Mouse (Mus musculus) left cerebral cortex, postnatal 10 days (tissue): ENCODE results near the gene Lipa. TPM values are rescaled to one million over a fixed set of nuclear protein-coding genes. Genes with fewer than 3 reads are reported as not detected.
A peak's percentile ranks its signal among the peaks of the same experiment; 100 is the strongest.

Source experiments
- DNase-seq, 2 experiments: peaks; one replicate each; pipeline ENCODE4 v3.0.0; 2021 to 2022; ENCODE audit warnings: low spot score in 2 of 2, mixed read lengths in 1 of 2; ENCODE audit errors: extremely low spot score in 1 of 2
- intact Hi-C: fragments of 180-260 bp; cut with DNase I; formaldehyde crosslinking; loops from one replicate; pipeline ENCODE4 v1.15.1; 2025
- total RNA-seq, 2 experiments: library from RNA; stranded (reverse); gene quantifications; 2 replicates each; pipeline ENCODE4 v1.2.3; 2021

Gene Lipa
- total RNA-seq: 10 to 100 TPM; 13.5 to 13.9 TPM

- DNase-seq: peak; percentile 90 to 97
- intact Hi-C loops: no loop called here
Measured at GRCm38 (mm10) chr19:34526941-34527682, at the start of gene Lipa. Lipa (minus strand) TSS chr19:34527474.

- intact Hi-C loops: no loop called here
- no peak for DNase-seq
Measured at GRCm38 (mm10) chr19:34573650-34574049, 46.4 kb upstream of the Lipa start.

- no peak for DNase-seq
- intact Hi-C loops: no loop called here
Measured at GRCm38 (mm10) chr19:34571080-34571479, 43.8 kb upstream of the Lipa start.

GRCm38 (mm10) chr19:34569896-34570476 is 42.7 kb upstream of the Lipa start:
- no peak for DNase-seq
- intact Hi-C loops: no loop called here

- no peak for DNase-seq
- intact Hi-C loops: no loop called here
Measured at GRCm38 (mm10) chr19:34568988-34569895, 42.0 kb upstream of the Lipa start.

- intact Hi-C loops: no loop called here
- no peak for DNase-seq
Measured at GRCm38 (mm10) chr19:34566178-34566784, 39.0 kb upstream of the Lipa start.

GRCm38 (mm10) chr19:34562556-34562955 is 35.3 kb upstream of the Lipa start:
- DNase-seq: no peak
- intact Hi-C loops: no loop called here

- no peak for DNase-seq
- intact Hi-C loops: no loop called here
Measured at GRCm38 (mm10) chr19:34556621-34557020, 29.3 kb upstream of the Lipa start.

- DNase-seq: no peak
- intact Hi-C loops: no loop called here
Measured at GRCm38 (mm10) chr19:34554061-34554460, 26.8 kb upstream of the Lipa start.

- no peak for DNase-seq
- intact Hi-C loops: no loop called here
Measured at GRCm38 (mm10) chr19:34553522-34553921, 26.2 kb upstream of the Lipa start.

- no peak for DNase-seq
- intact Hi-C loops: no loop called here
Measured at GRCm38 (mm10) chr19:34553021-34553420, 25.7 kb upstream of the Lipa start.

GRCm38 (mm10) chr19:34551981-34552380 is 24.7 kb upstream of the Lipa start:
- DNase-seq: no peak
- intact Hi-C loops: loop anchor here (2.0 kb wide), 1 partner anchor 217 kb away; no protein-coding TSS in a partner anchor

- intact Hi-C loops: loop anchor here (2.0 kb wide), 1 partner anchor 216 kb away; no protein-coding TSS in a partner anchor
- peak; percentile 74 to 81 for DNase-seq
Measured at GRCm38 (mm10) chr19:34550534-34551223, 23.4 kb upstream of the Lipa start, which contains the start of gene Ifit2. Ifit2 (plus strand) TSS chr19:34550694.

GRCm38 (mm10) chr19:34550205-34550533 is 22.9 kb upstream of the Lipa start:
- intact Hi-C loops: loop anchor here (2.0 kb wide), 1 partner anchor 215 kb away; no protein-coding TSS in a partner anchor
- no peak for DNase-seq

GRCm38 (mm10) chr19:34547976-34548375 is 20.7 kb upstream of the Lipa start:
- intact Hi-C loops: loop anchor here (5.0 to 10.0 kb wide), 2 partner anchors 89 to 303 kb away; no protein-coding TSS in a partner anchor
- DNase-seq: peak; percentile 54 to 76

- intact Hi-C loops: loop anchor here (5.0 to 10.0 kb wide), 2 partner anchors 91 to 301 kb away; no protein-coding TSS in a partner anchor
- no peak for DNase-seq
Measured at GRCm38 (mm10) chr19:34546211-34546610, 18.9 kb upstream of the Lipa start.

- intact Hi-C loops: no loop called here
- no peak for DNase-seq
Measured at GRCm38 (mm10) chr19:34539422-34539821, 12.1 kb upstream of the Lipa start.

GRCm38 (mm10) chr19:34532061-34532751 is 4.9 kb upstream of the Lipa start:
- intact Hi-C loops: no loop called here
- DNase-seq: no peak
